Mouse (Mus musculus) mouse embryonic stem cell (cell line): ENCODE data around the gene Olfr1415.

Experiments used
- in situ Hi-C, 2 experiments: fragments of 300-500 bp; cut with MboI; formaldehyde crosslinking; loops; 1 replicate in 1 of 2; 3 replicates in 1 of 2; pipeline ENCODE4 v1.14.3; 2019 to 2020; ENCODE audit warnings: low sequenced_read_pairs in 2 of 2, low pct_unique_long_range_greater_than_20kb in 1 of 2, mixed read lengths in 1 of 2; ENCODE audit not compliant: unreplicated experiment in 1 of 2

Olfr1415 gene

DNA sequence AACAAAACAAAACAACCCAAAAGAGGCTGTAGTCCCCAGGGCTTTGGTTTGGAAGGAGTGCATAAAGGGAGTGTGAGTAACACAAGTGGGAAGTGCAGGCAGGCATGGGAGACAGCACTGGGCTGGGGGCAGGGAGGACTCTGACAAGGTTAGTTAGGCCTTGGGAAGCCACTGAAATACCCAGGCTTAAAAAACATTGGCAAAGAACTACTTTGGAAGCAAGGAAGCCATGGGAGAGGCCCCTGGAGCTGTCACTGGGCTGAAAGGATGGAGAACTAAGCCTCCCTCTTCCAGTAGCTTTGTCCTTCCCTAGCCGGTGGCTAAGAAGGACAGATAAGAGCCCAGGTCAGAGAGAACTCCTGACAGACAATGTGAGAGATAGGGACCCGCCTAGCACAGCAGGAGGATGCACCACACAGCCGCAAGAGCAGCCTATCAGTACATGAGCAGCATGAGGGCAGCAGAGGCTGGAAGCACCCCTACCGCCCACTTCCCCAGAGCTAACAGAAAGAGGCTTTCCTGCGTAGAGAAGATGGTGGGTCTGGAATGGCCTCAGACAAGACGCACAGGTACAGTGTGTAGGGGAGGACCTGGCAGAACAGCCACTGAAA is 54.3 kb downstream of the Olfr1415 start:
- in situ Hi-C loops = no loop called here

DNA sequence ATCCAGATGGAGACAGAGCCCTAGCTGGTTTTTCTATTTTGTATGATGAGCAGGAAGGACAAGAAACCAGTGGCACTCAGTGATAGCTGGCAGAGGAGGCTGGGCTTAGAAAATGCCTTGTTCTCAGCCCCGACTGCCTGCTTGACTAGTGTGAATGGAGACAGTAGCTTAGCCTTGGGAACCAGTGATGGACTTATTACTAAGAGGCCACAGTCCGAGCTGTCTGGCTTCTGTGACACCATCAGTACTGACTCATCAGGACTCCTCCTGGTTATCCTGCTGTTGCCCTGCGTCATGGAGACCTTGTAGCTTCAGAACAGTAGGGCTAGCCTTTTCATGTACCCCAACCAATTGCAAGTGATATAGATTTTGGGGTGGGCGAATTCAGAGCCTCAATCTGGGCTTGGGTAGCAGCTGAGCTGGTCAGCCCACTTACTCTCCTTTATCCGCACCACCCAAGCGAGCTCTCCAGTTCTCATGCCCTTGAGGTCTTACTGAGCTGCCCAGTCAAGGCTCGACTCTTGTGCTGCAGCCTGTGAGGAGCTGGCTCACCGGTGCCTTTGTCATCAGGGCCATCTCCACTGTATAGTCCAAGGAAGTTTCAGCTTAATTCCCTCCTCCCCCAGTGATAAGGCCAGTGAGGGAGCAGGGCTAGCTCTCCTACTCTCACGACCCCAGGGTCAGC is 55.7 kb downstream of the Olfr1415 start:
- in situ Hi-C loops = no loop called here
